Mouse (Mus musculus) small intestine, adult 2 months (tissue): ENCODE data around the gene Dusp10.

Experiments
- CTCF ChIP-seq: fragments of 200-500 bp; IDR thresholded peaks from 2 replicates; pipeline ENCODE4 v1.5.1; 2012; ENCODE audit warnings: low read depth, mild to moderate bottlenecking, control low read depth, inconsistent platforms, low read length, moderate library complexity, mixed read lengths; ENCODE audit not compliant: insufficient replicate concordance, insufficient read length; ENCODE audit errors: extremely low read depth
- POLR2A ChIP-seq: fragments of 200-500 bp; IDR thresholded peaks from 2 replicates; pipeline ENCODE4 v1.6.1; 2012; ENCODE audit warnings: low read depth, mild to moderate bottlenecking, control low read depth, inconsistent platforms, low read length, moderate library complexity

GRCm38 (mm10) chr1:184024631-184025030 is 11.5 kb downstream of the Dusp10 start:
- TF ChIP-seq POLR2A (no peak), CTCF (no peak)
